In the genomic region with DNA sequence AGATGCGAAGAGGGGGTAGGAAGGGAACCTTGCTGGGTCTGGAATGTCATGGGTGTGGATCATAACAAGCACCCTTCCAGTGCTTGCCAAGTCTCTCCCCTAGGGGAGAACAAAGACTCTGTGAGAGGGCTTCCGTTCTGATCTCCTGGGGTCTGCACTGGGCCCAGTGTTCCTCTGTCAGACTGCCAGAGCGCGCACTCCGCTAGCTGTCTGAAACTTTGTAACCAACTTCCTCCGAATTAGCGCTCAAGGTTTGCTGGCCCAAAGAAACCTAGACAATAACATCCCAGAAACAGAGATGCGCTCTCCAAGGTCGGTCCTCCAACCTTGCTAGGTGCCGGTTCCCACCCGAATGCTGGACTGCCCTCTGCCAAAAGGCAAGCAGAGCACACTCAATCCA, we compare ENCODE assay signal across 8 mouse cellular contexts.
DNase-seq lines count a peak whose midpoint lies in the region; ATAC-seq and TF ChIP-seq lines count a peak whose summit lies in the region.
"Had no signal": no experiment of that assay in that cellular context is flagged by ENCODE, and none has a peak within 500 bp of the region (broad histone marks: within the 10 kb centered on the region; RNA-seq: fewer than 3 reads in every experiment).

No protein-coding gene starts in this region.

- peaks cover 32% of the 10 kb centered on the region for H3K4me1 ChIP-seq in embryonic facial prominence, embryonic 13.5 days
- H3K4me1 ChIP-seq: liver, embryonic 15.5 days had no signal

- no peaks in the 10 kb centered on the region for H3K36me3 ChIP-seq in embryonic facial prominence, embryonic 13.5 days
- H3K36me3 ChIP-seq: liver, embryonic 15.5 days had no signal

- H3K9me3 ChIP-seq in embryonic facial prominence, embryonic 13.5 days: no peaks in the 10 kb centered on the region
- H3K9me3 ChIP-seq: liver, embryonic 15.5 days had no signal

- ATAC-seq in embryonic facial prominence, embryonic 13.5 days (ENCODE audit: insufficient number of reproducible peaks, insufficient read depth, low FRiP score, low TSS enrichment, low read depth): no peak
- ATAC-seq in megakaryocyte, adult 5-6 weeks (ENCODE audit: poor library complexity, severe bottlenecking): peak; percentile 33; the same call in 1 of the 2 replicates

- peak overlapping the region; percentile 48 for H3K4me2 ChIP-seq in embryonic facial prominence, embryonic 13.5 days
- H3K4me2 ChIP-seq: liver, embryonic 15.5 days had no signal

- H3K27me3 ChIP-seq in embryonic facial prominence, embryonic 13.5 days: peaks cover 25% of the 10 kb centered on the region

- H3K9ac ChIP-seq in embryonic facial prominence, embryonic 13.5 days: no peak overlapping the region
- H3K9ac ChIP-seq: liver, embryonic 15.5 days had no signal

- H3K4me3 ChIP-seq in embryonic facial prominence, embryonic 13.5 days: no peak overlapping the region
- H3K4me3 ChIP-seq: liver, embryonic 15.5 days had no signal

- no peak for TF ChIP-seq CTCF in brain, embryonic 14.5 days (IDR thresholded peaks at IDR 0.05; ENCODE audit: borderline replicate concordance, extremely low read depth, insufficient read depth, insufficient read length)

- H3K27ac ChIP-seq in embryonic facial prominence, embryonic 13.5 days: no peak overlapping the region
- H3K27ac ChIP-seq: liver, embryonic 15.5 days had no signal

- peak; percentile 50 for DNase-seq in brain, embryonic 14.5 days (ENCODE audit: low read depth)
- peak; percentile 33 for DNase-seq in heart, postnatal 4 days
- DNase-seq in thymus, postnatal 4 days: peak; percentile 59
- no peak for DNase-seq in cerebellum, adult 18-20 months
- DNase-seq in adrenal gland, postnatal 10 days: no peak

- TF ChIP-seq POLR2A in brain, embryonic 14.5 days (IDR thresholded peaks at IDR 0.05; ENCODE audit: borderline replicate concordance, extremely low read depth, insufficient read depth, insufficient read length, poor library complexity, severe bottlenecking): no peak

- 12% methylated on average over 11 of the region's 11 CpGs for WGBS in embryonic facial prominence, embryonic 13.5 days

Comparison
In these comparisons a context has a peak if more than half of its experiments do, and no peak if none do; other contexts are left out.
1. DNase-seq: peak in brain, embryonic 14.5 days (single experiment), heart, postnatal 4 days (single experiment) and thymus, postnatal 4 days (single experiment); none in cerebellum, adult 18-20 months (0 of 2) and adrenal gland, postnatal 10 days (single experiment).